Mouse (Mus musculus) megakaryocyte, embryonic 14.5 days (primary cell): Measurements from ENCODE around the gene Slc25a45.

Experiments used
- FLI1 ChIP-seq: IDR thresholded peaks from 2 replicates; pipeline ENCODE4 v1.6.1; 2012; ENCODE audit warnings: low read length, inconsistent platforms, mixed read lengths
- GATA1 ChIP-seq: IDR thresholded peaks from 3 replicates; pipeline ENCODE4 v1.6.1; 2012; ENCODE audit warnings: mixed read lengths, low read length, inconsistent platforms, borderline replicate concordance

DNA sequence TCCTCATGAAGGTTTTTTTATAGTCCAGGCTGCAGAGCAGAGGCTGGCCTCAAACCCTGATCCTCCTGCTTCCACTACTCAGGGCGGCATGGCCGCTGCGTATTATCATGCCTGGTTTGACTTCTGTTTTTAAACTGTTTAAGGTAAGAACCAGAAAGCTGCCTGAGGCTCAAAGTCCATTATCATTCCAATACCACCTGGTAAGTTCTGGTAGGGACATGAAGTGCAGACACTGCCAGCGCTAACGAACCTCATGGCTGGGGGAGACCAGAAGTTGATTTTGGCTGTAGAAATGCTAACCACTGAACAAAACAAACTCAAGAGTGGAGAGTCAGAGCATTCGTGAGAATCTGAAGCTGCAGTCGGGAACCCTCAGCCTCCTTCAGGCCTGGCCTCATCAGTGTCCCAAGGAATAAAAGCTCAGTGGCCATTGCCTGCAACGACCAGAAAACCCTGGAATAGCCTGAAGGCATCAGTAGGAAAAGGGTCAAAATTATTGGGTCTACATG is 41.6 kb upstream of the Slc25a45 start:
- no peak for TF ChIP-seq GATA1
- no peak for TF ChIP-seq FLI1
